Mouse (Mus musculus) bone marrow, adult 2 months (tissue): ENCODE results near the gene Sptbn4. TPM values are rescaled to one million over a fixed set of nuclear protein-coding genes. Genes with fewer than 3 reads are reported as not detected.
A peak's percentile ranks its signal among the peaks of the same experiment; 100 is the strongest.

Source experiments
- H3K27ac ChIP-seq: fragments of 200-500 bp; 2 replicates; pipeline ENCODE4 v1.5.1; 2012; ENCODE audit warnings: low read depth, mild to moderate bottlenecking, control low read depth, inconsistent platforms, low read length; ENCODE audit not compliant: control insufficient read depth, poor library complexity, insufficient read depth
- H3K4me1 ChIP-seq: fragments of 200-500 bp; 2 replicates; pipeline ENCODE4 v1.6.1; 2011; ENCODE audit warnings: low read length; ENCODE audit not compliant: control insufficient read depth, insufficient read depth
- H3K4me3 ChIP-seq: fragments of 200-500 bp; replicated peaks from 2 replicates; pipeline ENCODE3; 2011; ENCODE audit warnings: mild to moderate bottlenecking, low read depth, low read length, control low read depth; ENCODE audit not compliant: control insufficient read depth
- CTCF ChIP-seq: fragments of 200-500 bp; IDR thresholded peaks from 2 replicates; pipeline ENCODE4 v1.5.1; 2011; ENCODE audit warnings: low read length, control low read depth; ENCODE audit not compliant: control insufficient read depth, insufficient read depth
- POLR2A ChIP-seq: fragments of 200-500 bp; IDR thresholded peaks from 2 replicates; pipeline ENCODE4 v1.6.1; 2011; ENCODE audit warnings: low read depth, mild to moderate bottlenecking, control low read depth, low read length, borderline replicate concordance; ENCODE audit not compliant: control insufficient read depth
- WGBS: fragments of 180-500 bp; shearing (Covaris S2); methylation state at CpG from one replicate; pipeline ENCODE4 v1.1.7; 2018; 5-methylcytosine and 5-hydroxymethylcytosine counted together
- polyA plus RNA-seq: library from polyadenylated mRNA; stranded (reverse); fragments of >200 nt; gene quantifications from 2 replicates; pipeline ENCODE4 v1.2.4, GENCODE M21; 2011; ENCODE audit warnings: low replicate concordance; ENCODE audit not compliant: missing spikeins, insufficient read depth, insufficient read length

Gene Sptbn4
- polyA plus RNA-seq, 1 experiment: 0.62 TPM

GRCm38 (mm10) chr7:27448421-27449206 lies 1.1 kb upstream of the Sptbn4 start:
- H3K4me1 ChIP-seq: peaks cover 12% of the 10 kb centered on the region
- no peak for TF ChIP-seq POLR2A
- TF ChIP-seq CTCF: no peak
- peak overlapping the region; percentile 82 for H3K4me3 ChIP-seq
- H3K27ac ChIP-seq: peak overlapping the region; percentile 93
- WGBS: 34% methylated on average over 15 of the region's 15 CpGs

- Histone ChIP-seq H3K4me1 (peaks cover 9% of the 10 kb centered on the region), H3K4me3 (peak overlapping the region; percentile 19), H3K27ac (no peak overlapping the region)
- no peak for TF ChIP-seq CTCF
- TF ChIP-seq POLR2A: no peak
- WGBS: 9% methylated on average over 53 of the region's 53 CpGs
Measured at GRCm38 (mm10) chr7:27446521-27447418, 716 bp downstream of the Sptbn4 start.

GRCm38 (mm10) chr7:27446051-27446450 lies 1.4 kb downstream of the Sptbn4 start:
- 15% methylated on average over 18 of the region's 18 CpGs for WGBS
- Histone ChIP-seq H3K27ac (no peak overlapping the region), H3K4me3 (no peak overlapping the region), H3K4me1 (peaks cover 7% of the 10 kb centered on the region)
- TF ChIP-seq POLR2A (no peak), CTCF (no peak)

- Histone ChIP-seq H3K4me1 (no peaks in the 10 kb centered on the region), H3K27ac (no peak overlapping the region), H3K4me3 (no peak overlapping the region)
- TF ChIP-seq CTCF: no peak
- no peak for TF ChIP-seq POLR2A
- 75% methylated on average over 4 of the region's 4 CpGs for WGBS
Measured at GRCm38 (mm10) chr7:27440014-27440413, 7.5 kb downstream of the Sptbn4 start.

GRCm38 (mm10) chr7:27437544-27437943 lies 9.9 kb downstream of the Sptbn4 start:
- Histone ChIP-seq H3K4me3 (no peak overlapping the region), H3K27ac (no peak overlapping the region), H3K4me1 (no peaks in the 10 kb centered on the region)
- TF ChIP-seq CTCF (peak; percentile 84), POLR2A (no peak)
- 60% methylated on average over 5 of the region's 5 CpGs for WGBS

- no peak for TF ChIP-seq CTCF
- TF ChIP-seq POLR2A: no peak
- Histone ChIP-seq H3K4me1 (no peaks in the 10 kb centered on the region), H3K27ac (no peak overlapping the region), H3K4me3 (no peak overlapping the region)
- WGBS: 9% methylated on average over 10 of the region's 10 CpGs
Measured at GRCm38 (mm10) chr7:27433794-27434193, 13.7 kb downstream of the Sptbn4 start.

- no peak overlapping the region for H3K27ac ChIP-seq
- H3K4me3 ChIP-seq: no peak overlapping the region
- no peaks in the 10 kb centered on the region for H3K4me1 ChIP-seq
- no peak for TF ChIP-seq POLR2A
- 25% methylated on average over 10 of the region's 10 CpGs for WGBS
Measured at GRCm38 (mm10) chr7:27433349-27433748, 14.1 kb downstream of the Sptbn4 start.

- Histone ChIP-seq H3K27ac (no peak overlapping the region), H3K4me3 (no peak overlapping the region), H3K4me1 (no peaks in the 10 kb centered on the region)
- no peak for TF ChIP-seq POLR2A
- TF ChIP-seq CTCF: 0 out of 2 replicates have a peak, but pooled peaks have one; percentile 5
- WGBS: 49% methylated on average over 2 of the region's 2 CpGs
Measured at GRCm38 (mm10) chr7:27429135-27429534, 18.4 kb downstream of the Sptbn4 start.
